Mouse (Mus musculus): Measurements from ENCODE around the gene D230025D16Rik. TPM values are rescaled to one million over a fixed set of nuclear protein-coding genes. Genes with fewer than 3 reads are reported as not detected.
"Not testable (repeated sequence)": the region's sequence is repeated elsewhere in the genome, so short reads cannot be mapped to it uniquely, and the experiment has no call there.

The D230025D16Rik gene
- total RNA-seq, 4 experiments from 2014 or later, result 14.4 to 20.9 (median 17.4) TPM

DNA sequence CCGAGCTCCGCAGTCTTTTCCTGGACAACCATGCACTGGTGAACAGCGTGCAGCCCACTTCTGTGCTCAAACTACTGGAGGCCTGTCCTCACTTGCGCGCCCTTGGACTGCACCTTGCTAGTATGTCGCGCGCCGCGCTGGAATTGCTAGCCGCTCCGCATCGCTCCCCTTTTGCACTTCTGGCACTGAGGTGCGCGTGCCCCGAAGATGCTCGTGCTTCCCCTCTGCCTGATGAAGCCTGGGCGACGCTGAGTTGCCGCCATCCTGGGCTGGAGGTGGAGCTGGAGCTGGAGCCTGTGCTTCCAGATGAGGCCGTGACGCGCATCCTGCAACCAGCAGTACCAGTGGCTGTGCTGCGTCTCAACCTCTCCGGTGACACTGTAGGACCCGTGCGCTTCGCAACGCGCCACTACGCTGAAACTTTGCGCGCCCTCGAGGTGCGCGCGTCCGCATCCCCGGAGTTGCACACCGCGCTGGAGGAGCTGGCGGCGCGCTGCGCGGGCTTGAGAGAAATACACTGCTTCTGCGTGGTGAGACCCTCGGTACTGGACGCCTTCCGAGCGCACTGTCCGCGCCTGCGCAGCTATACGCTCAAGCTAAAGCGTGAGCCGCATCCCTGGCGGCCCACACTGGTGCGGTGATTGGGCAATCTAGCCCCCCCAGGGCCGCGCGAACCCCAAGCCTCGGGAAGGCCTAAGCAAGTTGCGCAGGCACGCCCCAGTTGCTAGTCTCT, 43.6 kb downstream of the D230025D16Rik start:
- no peak for DNase-seq (ENCODE audit: low spot score)

DNA sequence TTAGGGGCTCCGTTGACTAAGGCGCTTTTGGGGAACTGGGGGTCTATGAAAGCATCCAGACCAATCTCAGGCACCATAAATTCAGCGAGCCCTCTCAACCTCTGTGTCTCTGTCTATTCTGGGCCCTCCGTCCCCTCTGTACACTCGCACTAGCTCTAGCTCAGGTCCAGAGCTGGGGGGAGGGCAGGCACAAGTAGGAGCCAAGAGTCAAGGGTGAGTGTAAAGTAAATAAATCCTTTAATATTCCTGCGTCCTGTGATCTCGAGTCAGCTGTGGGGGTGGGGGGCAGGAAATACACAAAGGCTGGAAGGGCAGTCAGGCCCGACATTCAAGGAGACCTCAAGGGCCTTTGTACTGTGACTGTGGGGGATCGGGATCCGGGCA, 44.1 kb downstream of the D230025D16Rik start:
- no peak for DNase-seq (ENCODE audit: low spot score)

DNA sequence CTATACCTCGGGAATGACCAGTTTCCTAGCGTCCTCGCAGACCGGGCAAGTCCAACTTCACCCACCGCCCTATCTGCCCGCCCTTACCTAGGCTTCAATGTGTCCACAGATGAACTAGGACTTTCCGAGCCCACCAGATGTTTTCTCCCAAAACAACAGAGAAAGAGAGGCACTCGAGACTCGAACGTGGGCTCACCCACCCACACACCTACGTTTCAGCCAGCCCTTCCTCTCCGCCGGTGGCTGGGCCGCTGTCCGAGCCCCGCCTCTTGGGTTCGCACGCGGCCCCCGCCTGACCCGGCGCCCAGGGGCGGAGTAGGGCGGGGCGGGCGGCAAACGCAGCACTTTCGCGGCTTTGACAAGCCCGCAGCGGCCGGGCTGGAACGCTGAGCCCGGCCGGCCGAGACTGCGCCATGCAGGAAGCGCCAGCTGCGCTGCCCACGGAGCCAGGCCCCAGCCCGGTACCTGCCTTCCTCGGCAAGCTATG, 44.6 kb downstream of the D230025D16Rik start, which contains the start of gene Hsf4:
Gene Hsf4, plus strand, starts transcription at position 341 of the 487 bp plus-strand sequence.
- peak; percentile 53 for DNase-seq (ENCODE audit: low spot score)

DNA sequence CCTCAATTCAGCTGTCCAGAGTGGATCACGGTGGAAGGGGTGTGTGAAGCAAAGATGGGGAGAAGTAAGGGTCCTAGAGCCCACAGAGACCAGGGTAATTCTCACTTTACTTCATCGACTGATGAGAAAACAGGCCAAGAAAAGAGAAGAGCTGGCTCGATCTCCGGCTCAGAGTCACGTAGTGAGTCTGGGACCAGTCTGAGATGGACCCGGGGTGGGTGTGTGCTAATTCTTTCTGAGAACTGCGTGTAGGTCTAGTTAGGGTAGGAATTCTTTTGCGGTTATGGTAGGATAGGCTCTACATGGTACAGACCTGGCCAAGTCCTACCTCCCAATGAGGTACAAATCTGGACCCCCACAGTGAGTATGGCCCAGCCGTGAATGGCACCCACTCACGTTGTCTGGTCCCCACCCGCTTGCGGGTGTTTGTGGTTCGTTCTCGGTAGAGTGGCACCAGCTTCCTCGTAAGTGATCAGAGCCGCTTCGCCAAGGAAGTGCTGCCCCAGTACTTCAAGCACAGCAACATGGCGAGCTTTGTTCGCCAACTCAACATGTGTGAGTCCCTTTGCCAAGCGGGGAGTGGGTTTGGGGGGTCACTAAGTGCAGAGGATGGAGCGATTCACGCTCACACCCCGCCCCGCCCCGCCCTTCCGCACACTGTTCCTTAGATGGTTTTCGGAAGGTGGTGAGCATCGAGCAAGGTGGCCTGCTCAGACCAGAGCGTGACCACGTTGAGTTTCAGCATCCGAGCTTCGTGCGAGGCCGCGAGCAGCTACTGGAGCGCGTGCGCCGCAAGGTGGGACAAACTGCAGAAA, 45.4 kb downstream of the D230025D16Rik start:
- no peak for DNase-seq (ENCODE audit: low spot score)

DNA sequence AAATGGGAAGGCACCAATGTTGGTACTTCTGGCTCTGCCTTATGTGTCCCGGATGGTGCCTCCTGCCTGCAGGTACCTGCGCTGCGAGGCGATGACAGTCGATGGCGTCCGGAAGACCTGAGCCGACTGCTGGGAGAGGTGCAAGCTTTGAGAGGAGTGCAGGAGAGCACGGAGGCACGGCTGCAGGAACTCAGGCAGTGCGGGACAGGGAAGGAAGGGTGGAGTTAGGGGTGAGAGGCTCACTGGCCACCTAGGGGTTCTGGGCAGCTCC, 45.9 kb downstream of the D230025D16Rik start:
- DNase-seq (ENCODE audit: low spot score), result no peak

DNA sequence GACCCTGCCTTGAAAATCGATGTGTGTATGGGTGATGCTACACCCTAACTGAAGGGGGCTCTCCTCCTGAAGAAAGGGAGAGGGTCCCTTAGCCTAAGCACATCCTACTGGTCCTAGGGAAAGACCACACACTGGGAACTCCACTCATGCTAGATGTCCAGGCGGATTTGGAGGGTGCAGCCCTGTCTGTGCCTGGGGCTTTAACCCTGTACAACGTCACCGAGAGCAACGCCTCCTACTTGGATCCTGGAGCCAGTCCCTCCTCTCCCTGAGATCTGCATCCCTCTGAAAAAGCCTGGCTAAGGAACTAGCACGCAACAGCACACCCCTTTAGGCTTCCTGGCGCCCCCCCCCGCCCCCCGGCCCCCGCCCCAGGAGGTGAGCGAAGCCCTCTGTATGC, 50.4 kb downstream of the D230025D16Rik start:
- no peak for DNase-seq (ENCODE audit: low spot score)

DNA sequence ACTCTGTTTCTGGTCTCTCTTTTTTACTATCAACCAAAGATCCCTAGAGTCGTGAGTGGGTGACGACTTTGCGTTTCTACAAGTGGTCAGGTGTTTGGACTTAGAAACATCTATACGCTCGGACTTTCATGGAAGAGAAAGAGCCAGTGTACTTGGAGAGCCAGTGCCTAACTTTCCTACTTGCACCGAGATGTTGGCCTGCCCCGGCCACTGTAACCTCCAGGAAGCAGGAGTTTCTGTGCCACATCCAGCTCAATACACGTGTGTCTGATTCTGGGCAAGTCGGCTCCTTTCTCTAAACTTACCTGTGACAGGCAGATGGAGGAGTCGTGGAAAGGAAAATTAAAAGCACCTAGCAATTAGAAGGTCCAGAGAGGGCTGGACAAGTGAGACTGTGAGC, 50.9 kb downstream of the D230025D16Rik start, which contains the start of gene Nol3:
Gene Nol3, plus strand, starts transcription at position 301 of the 400 bp plus-strand sequence.
- no peak for DNase-seq (ENCODE audit: low spot score)

DNA sequence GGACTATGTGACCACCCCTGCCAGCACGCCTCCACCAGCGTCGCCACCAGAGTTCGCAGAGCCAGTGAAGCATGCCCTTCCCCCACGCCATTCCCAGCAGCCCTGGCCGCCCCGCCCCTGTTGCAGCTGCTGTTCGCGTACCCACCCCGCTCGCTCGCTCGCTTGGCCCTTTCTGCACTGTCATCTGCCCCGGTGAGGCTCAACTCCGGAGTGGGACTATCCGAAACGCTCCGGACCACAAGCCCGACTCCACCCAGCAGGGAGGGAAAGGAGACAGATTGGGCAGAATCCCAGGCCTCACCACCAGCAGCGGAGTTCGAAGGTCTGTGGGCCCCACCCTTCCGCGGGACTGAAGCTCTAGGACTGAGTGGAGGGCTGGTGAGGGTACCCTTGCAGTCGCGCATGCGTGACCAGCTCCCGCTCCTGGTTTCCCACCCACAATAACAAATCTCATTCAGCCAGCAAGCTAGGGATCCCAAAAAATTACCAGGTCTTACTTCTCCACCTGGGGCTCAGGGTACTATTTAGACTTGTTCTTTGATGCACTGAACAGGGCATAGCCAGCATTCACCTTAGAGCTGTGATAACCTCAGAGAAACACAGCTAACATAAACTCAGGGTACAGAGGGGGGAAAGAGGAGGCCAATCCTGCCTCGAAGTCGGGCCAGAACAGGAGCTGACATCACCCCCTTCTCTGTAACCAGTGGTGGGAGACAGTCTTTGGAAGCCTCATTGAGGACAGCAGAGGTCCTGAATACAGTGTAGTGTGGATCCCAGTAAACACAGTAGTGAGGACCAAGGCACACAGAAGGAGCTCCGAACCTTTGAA, 51.6 kb downstream of the D230025D16Rik start:
- DNase-seq (ENCODE audit: low spot score), result no peak

DNA sequence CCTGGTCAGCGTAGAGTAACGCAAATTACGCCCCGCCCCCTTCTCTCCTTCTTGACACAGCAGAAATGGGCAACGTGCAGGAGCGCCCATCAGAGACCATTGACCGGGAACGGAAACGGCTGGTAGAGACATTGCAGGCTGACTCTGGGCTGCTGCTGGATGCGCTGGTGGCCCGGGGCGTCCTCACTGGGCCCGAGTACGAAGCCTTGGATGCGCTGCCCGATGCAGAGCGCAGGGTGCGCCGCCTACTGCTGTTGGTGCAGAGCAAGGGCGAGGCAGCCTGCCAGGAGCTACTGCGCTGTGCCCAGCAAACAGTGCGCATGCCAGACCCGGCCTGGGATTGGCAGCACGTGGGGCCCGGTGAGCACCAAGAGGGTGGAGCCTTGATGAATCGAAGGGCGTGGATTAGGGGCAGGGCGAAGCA, 54.0 kb downstream of the D230025D16Rik start:
- peak; percentile 72 for DNase-seq (ENCODE audit: low spot score)

DNA sequence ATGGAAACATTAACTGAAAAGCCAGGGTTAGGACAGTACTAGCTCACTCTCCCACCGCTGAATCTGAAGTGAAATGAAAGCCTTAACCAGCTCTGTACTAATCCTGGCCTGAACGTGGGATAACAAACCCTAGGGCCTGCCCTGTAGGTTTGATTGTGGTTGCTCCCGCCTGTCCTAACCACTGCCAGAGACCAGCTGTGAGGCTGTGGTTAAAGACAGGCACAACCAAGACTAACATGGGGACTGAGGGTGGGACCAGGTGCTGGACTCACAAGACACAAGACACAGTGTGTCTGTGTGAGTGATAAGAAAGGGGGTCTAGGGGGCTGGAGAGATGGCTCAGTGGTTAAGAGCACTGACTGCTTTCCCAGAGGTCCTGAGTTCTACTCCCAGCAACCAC, 55.6 kb downstream of the D230025D16Rik start:
- no peak for DNase-seq (ENCODE audit: low spot score)

DNA sequence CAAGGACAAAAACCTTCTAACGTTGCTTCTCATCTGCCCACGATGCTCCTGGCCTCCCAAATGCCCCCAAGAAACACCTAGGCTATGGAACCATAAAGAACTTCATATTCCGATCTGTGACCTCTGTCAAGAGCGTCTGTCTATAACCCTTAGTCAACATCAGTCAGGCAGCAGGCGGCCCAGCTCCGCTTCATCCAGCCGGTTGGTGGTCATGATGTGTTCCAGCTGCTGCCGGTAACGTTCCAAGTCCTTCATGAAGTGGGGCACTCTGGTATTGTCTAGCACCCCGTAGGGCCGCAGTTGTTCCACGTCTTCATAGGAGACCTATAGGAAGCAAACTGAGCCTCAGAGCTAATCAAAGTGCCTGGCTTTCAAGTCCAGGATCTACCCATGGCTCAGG, 56.9 kb downstream of the D230025D16Rik start:
- no peak for DNase-seq (ENCODE audit: low spot score)

DNA sequence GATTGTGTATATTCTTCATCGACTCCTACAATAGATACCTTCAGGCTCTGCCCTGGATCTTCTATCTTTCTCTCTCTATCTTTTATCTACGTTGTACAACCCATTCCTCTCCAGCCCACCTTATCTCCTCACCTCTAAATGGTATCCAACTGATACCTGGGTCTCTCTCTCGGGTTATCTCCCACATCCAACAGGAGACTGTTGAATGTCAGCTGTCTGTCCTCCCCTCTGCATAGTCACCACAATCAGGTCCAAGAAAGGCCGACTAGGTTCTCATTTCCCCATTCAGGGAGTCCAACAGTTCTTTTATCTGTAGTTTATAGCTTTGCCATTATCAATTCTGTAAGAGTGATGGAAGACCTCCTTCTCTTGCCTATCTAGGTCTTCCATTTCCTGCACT, 57.3 kb downstream of the D230025D16Rik start:
- DNase-seq (ENCODE audit: low spot score), result no peak

DNA sequence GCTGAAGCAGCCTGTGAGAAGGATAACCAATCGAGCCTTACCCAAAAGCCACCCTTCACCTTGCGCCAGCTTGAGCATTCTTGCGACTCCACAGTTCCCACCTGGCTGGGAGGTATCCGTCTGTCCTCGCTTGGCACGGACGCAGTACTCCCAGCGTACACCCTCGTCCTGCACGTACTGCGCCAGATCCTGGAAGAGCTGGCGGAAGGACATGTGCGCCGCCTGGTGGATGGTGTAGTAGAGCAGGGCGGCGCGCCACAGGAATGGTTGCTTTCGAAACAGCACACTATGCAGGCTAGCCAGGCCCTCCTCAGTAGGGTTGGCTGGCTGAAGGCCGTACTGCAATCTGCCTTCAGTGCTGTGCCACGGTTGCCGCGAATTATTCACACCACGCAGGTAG, 58.1 kb downstream of the D230025D16Rik start:
- no peak for DNase-seq (ENCODE audit: low spot score)

DNA sequence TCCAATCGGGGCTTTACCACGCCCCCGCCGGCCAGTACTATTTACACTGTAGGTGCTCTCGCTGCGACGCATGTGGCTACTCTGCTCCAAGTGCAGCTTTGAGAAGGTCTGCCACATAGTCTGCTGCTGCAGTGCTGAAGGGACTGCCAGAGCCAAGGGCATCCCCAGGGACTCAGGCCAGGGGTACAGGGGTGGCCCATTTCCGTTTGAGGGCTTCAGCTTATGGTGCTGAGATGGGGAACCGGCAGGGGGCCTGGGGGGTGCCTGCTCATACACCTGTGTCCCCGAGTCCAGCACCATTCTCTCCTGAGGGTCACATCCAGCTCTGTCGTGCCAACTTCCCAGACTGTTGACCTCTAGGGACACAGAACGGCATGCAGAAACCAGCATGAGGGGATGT, 60.6 kb downstream of the D230025D16Rik start:
- DNase-seq (ENCODE audit: low spot score), result no peak

DNA sequence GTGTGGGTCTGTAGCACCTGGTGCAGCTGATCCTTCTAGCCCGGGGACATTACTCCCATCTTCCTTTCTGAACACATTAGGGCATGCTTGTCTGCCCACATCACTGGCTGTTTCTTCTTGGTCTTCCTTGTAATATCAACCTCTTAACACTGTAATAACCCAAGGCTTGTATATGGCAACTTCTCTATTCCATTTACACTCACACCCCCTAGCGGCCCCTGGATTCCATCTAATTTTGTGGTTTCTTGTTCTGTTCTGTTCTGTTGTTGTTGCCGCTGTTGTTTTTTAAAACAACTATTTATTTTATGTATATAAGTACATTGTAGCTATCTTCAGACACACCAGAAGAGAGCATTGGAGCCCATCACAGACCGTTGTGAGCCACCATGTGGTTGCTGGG, 62.0 kb downstream of the D230025D16Rik start:
- DNase-seq (ENCODE audit: low spot score), result no peak

DNA sequence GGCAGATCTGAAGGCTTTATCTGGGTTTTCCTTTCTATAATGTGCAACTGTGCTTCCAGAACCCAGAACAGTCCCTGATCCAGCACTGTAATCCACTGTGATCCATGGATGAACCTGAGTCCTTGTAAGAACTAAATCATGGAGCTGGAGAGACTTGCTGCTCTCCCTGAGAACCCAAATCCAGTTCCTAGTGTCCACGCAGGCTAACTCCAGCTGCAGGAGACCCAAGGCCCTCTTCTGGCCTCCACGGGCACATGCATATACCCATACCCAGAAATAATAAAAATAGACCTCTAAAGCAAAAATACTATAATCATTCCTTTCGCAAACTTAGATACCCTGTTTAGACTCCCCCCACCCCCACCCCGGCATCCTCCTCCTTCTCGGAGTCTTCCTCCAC, 63.3 kb downstream of the D230025D16Rik start:
- DNase-seq (ENCODE audit: low spot score), result no peak

DNA sequence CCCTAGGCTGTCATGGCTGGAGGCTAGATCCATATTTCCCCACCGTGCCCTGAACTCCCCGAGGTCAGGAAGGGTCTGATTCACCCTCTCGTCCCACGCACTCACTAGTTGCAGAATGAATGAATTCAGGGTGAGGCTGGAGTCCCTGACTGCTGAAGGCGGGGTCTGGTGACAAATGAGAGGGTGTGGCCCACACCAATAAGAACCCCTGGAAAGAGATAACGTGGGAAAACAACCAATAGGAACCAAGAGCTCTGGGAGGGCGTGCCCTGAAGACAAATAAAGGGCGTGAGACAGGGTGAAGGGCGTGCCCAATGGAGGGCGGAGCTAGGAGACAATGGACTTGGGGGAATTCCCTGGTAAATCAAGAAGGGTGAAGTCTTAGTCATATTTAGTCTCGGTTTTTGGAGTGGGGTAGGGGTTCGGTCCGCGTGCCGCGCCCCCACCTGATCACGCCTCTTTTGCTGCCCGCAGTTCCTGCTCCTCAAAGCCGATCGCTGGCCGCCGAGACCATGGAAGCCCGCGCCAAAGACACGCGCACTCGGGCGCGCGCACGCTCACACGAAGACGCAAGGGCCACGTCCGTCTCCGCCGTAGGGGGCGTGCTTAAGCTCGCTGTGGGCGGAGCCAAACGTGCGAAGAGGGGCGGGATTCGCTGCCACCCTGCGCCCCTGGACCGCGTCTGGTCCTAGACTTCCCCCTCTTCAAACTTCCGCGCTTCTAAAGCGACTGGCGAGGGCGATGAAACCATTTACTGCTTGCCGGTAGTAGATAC, 64.2 kb downstream of the D230025D16Rik start:
- DNase-seq (ENCODE audit: low spot score), result peak; percentile 89

DNA sequence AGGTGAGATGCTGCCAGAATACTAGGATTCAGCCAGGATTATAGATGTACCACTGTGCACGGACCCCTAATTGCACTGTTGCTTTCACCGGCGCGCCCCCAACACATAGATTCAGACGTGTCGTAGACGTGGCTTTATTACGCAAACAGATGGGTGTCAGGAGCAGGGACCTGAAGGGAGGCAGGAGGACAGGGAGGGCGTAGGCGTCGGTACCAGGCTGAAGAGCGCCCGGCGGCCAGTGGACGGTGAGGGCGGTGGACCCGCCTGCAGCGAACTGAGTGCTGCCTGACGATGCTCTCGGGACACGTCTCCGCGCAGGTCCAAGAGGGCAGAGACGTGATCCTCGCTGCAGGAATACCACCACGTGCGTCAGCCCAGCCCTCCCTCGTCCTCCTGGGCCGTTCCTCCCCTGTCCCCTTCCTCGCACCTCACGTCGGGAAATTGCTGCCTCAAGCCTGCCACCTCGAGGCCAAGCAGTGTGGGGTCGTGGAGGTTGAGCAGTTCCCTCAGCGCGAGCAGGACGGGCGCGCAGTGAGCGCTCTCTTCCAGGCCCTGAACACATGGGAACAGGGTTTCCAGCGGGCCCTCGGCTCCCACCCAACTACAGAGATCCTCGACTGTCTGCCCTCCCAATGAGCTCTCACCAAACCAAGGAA, 65.0 kb downstream of the D230025D16Rik start, which contains the start of gene 4931428F04Rik:
Gene 4931428F04Rik, minus strand, starts transcription at position 60 of the 656 bp plus-strand sequence.
- no peak for DNase-seq (ENCODE audit: low spot score)

DNA sequence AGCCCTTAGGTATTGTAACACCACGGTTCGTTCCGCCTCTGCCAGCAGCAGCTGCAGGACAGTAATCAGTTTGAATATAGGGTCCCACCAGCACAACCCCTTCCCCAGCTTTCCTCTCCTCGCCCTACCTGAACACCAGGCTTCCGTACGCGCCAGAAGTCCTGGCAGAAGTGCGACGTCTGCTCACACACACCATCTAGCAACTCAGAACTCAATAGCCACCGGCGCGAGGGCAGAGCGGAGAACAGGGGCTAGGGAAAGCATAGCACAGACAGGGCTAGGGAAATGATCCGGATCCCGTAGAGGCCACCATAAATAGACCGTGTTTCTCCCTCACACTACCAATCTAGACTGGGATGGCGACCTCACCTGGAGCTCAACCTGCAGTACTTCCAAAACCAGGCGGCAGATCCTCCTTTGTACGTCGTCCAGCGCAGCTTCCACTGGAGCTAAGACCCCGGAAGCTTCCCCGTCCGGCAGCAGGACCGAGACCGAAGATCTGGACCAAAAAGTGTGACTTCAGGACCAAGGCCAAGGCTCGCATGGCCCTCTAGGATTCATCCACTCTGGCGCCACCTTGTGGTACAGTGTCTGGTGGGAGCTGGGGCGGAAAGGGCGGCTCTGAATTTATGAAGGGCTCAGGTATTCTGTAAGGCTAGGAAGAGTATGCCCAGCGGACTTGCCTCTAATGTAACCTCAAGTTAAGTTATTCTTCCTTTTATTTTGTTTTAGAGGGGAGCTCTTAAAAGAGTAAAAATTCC, 65.8 kb downstream of the D230025D16Rik start:
- peak; percentile 85 for DNase-seq (ENCODE audit: low spot score)

DNA sequence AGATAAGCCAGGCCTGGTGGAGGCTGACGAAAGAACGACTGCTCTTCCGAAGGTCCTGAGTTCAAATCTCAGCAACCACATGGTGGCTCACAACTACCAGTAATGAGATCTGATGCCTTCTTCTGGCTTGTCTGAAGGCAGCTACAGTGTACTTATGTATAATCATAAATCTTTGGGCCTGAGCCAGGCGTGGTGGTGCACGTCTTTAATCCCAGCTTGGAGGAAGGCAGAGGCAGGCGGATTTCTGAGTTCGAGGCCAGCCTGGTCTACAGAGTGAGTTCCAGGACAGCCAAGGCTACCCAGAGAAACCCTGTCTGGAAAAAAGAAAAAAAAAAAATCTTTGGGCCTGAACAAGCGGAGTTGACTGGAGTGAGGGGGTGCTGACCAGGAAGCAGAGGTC, 66.4 kb downstream of the D230025D16Rik start:
- DNase-seq (ENCODE audit: low spot score), result not testable (repeated sequence)

Measured in heart, adult 8-10 months (tissue).